Mouse (Mus musculus): ENCODE measurements at regions not wholly inside any gene's neighbourhood (a gene's known extent, or its start where the extent isn't known, plus 50 kb on each side); places are given as distances from the start of the nearest gene placed in this dataset.
"Not testable (repeated sequence)": the region's sequence is repeated elsewhere in the genome, so short reads cannot be mapped to it uniquely, and the experiment has no call there.

DNA sequence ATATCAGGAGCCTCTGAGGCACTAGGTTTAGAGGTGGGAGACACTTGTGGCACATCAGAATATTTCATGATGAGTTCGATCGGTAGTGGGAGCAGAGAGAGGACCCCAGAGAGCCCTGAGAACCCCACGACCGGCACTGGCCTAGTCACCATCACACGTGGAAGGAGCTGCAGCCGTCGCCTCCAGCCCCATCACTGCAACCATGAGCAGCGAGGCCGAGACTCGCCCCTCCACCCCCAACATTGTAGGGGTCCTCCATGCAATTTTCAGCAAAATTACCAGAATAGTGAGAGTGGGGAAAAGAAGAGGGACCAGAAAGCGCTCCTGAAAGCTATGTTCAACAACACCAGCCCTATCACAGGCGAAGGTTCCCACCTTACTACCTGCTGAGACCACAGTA, 297.0 kb downstream of the Edem1 start:
- no peak for DNase-seq

DNA sequence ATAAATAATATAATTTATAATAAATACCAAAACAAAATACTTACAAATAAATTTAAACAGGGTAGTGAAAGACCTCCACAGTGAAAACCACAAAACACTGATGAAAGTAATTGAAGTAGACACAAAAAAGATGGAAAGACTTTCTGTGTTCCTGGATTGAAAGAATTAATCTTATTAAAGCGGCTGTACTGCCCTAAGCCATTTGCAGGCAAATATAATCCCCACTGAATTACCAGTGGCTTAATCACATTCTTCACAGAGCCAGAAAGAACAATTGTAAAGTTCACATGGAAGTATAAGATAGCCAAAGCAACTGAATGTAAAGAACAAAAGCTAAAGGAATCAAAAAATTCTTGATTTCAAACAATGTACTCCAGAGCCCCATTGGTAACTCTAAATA, 298.8 kb downstream of the Edem1 start:
- DNase-seq, result no peak

DNA sequence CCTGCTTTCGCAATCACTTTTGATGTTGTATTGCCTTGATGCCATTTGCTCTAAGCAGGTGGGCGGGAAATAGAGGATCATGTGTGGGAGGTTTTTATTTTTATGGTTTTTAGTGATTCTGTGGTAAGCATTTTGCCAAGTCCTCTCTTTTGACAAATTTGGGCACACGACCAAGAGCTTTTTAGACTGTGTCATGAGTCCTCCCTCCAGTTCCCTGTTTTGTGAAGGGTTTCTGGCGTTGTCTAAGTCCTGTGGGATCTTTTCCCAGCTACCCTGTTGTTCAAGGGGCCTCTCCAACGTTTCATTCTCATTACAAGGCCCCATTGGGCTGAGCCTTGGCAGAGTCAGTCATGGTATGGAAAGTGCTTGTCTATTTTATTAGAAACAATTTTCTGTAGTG, 317.7 kb downstream of the Edem1 start:
- DNase-seq, result no peak

DNA sequence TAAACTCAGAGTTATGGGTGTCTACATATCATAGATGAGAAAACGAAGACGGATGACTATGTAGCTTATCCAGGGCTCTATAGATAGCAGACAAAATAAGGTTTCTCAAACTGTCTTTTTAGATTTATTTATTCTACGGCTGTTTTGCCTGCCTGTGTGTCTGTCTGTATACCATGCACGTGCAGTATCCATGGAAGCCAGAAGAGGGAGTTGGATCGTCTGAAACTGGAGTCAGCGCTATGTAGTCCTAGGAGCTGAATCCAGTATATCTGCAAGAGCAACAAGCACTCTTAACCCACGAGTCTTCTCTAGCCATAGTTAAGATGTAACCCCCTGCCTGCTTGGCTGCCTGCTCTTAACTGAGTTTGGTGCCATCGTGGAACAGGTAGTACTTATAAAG, 320.6 kb downstream of the Edem1 start:
- DNase-seq, result no peak

DNA sequence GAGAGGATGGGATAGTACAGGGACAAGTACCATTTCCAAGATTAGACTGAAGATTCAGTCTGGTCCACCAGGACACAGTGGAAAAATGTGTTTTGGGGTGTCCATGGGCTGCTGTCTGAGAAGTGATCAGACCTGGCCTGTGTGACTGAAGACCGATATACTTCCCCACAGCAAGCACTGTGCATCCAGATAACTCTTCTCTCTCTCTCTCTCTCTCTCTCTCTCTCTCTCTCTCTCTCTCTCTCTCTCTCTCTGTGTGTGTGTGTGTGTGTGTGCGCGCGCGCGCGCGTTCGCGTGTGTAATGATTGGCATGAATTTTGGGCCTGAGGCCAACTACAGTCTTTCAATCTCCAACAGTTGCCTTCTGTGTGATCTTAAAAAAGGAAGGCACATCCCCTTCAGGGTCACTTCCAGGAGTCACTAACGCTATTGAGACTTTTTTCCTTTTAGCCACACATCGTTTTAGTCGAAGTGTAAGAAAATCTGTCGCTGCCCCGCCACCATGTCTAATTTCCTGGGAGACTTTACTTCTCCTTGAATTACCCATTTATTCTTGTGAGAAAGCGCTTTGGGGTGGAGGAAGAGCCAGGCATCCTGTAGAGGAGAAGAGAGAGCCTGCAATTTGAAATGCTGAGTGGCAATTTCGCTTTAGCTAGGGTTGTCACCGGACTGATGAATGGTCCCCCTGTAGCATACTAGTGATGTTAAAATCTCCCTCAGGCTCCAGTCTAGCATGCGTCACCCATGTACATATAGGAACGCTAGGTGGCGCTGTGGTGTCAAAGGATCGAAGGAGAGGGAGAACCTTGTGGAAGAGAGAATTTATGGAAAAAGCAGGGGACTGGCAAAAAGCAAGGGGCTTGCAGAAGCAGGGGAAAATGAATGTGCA, 321.8 kb downstream of the Edem1 start:
- peak; percentile 12 to 61 for DNase-seq

DNA sequence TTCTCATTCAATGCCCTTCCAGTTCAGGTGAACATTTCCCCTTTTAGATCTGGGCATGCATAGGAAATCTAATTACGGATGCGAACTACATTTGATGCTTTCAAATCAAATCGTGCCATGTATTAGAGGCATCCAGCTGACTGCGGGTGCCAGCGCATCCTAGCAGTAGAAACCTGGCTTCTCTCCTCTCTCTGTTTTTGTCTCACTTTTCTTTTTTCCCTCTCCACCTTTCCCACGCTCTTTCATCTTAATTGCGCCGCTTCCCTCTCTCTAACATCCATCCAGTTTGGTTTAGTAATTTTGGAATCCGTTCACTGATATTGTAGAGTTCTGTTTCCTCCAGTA, 322.4 kb downstream of the Edem1 start:
- DNase-seq, result no peak

DNA sequence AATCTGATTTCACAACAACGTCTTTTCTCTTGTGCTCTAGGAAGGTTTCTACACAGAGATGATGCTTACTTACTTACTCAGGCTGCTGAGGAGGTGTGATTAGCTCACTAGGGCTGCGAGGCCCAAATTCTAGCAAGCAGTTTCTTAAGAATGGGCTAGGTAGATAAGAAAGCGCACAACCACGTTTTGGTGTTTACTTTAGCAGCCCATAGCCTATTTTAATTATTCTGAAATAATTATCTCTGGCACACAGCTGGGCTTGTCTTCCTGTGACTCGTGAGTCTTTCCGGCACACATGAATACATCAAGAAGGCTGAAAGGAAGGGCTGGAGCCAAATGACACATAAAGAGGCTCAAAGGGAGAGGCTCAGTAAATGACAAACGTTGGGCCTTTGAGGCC, 325.2 kb downstream of the Edem1 start:
- DNase-seq, result no peak

DNA sequence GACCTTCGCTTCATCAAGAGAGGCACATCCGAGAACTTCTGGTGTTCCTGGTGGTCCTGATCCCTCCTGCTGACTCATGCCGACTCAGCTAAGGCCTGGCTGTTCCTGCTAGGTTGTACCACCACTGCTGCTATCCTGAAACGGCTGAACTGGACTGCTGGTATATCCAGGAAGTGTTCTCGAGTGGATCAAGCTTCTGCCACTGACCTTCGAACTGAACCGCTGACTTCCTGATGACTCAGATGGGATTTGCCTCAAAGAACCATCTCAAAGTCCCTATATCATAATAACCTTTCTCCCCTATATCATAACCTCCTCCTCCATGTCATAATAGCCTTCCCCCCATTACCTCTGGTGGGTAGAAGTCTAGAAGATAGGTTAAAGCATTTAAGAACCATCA, 331.1 kb downstream of the Edem1 start:
- no peak for DNase-seq

DNA sequence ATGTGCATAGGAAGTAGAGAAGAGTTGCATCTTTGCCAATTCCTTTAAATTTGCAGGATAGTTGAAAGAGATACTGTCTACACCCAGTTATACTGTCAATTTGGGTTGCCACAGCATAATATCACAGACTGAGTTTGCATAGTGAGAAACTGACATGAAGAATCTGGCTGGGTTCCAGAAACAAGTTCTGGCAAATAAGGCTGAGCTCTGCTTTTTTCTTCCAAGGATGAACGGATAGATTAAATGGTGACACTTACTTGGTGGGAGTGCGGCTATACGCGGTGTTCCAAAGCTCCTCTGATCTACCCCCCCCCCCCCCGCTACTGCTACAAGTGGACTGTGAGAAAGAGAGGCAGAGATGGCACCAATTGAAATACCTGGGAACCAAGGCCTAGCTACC, 339.0 kb downstream of the Edem1 start:
- no peak for DNase-seq

DNA sequence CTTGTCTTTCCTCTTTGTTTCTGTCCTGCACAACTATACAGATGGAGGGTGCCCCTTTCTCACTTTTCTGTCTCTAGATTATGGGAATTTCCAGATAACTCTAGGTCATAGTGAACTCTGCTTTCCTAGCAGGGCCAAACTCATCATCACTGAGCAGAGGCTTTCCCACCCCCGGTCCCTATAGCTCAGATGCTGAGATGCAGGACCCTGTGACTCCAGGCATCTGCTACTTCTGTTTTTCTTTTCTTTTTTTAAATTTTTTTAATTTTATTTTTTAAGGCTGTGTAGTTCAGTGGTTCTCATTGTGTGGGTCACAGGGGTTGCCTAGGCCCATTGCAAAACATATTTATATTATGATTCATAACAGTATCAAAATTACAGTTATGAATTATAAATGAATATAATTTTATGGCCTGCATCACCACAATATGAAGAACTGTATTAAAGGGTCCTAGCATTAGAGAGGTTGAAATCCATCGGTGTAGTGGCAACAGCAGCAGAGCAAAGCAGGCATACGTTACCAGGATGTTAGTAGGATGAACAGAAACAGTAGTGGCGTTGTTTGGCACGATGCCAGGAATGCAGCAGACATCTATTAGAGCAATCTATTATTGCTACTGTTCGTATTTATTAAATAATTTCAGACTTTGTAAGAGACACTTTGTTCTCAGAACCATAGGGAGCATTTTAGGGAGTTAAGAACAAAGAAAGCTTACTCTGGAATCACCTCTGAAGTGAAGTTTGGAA, 343.8 kb downstream of the Edem1 start:
- DNase-seq, result no peak

DNA sequence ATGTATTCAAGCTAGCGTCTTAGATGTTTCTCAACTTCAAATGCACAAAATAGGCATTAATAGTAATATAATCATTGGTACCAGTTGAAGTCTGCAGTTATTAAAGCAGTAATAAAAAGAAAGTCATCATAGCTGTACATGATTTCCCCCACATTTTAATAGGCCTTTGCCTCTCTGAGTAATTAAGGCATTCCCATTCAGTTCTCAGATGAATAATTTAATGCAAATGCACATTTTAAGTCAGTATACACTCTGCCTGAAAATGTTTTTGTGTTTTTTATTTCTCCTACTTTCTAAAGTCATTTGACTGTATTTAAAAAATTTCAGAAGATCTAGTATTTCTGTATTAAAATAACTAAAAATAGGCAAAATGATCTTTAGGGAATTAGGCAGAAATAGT, 344.6 kb downstream of the Edem1 start:
- no peak for DNase-seq

DNA sequence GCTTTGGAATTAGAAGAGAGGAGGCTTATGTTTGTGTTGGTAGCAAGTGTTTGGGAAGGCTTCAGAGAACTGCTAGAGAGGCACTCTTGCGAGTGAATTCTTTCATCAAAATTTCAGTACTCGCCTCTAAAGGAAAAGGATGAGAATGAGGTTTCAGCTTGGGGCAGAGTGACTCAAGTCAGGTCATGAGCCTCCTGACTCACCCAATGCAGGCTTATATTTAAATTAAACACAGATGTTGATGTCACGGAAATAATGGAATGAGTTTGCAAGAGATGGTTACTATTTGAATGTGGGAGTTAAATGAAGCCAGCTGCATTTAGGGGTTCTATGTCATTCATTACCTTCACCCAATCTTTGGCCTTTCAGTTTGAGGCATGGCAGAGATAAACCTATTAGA, 348.4 kb downstream of the Edem1 start:
- DNase-seq, result no peak

DNA sequence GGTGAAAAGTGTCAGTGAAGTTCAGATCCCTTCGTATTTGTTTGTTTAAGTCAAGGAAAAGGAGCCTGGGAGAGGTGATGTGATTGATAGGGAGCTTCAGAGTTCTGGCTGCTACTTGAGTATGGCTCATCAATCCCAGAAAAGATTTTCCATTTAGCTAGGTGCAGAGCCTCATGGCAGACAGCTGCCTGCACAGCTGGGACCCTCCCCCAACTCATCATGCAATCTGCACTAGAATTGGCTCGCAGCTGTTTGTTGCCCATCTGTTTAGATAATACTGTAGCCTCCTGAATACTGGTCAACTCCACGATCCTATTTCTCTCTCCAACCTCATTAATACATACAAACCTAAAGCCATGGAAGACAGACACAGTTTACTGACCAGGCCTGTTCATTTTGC, 354.4 kb downstream of the Edem1 start:
- no peak for DNase-seq

DNA sequence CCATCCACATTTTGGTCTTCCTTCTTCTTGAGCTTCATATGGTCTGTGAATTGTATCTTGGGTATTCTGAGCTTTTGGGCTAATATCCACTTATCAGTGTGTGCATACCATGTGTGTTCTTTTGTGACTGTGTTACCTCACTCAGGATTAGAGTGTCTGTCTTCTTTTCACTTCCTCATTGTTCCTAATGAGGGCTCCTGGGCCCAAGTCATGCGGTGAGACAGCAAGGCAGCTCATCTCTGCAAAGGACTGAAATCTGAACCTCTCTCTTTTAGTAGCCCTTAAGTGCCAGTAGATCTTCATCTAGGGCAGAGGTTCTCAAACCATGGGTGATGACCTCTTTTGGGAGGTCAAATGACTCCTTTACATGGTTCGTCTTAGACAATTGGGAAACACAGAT, 364.6 kb downstream of the Edem1 start:
- not testable (repeated sequence) for DNase-seq

DNA sequence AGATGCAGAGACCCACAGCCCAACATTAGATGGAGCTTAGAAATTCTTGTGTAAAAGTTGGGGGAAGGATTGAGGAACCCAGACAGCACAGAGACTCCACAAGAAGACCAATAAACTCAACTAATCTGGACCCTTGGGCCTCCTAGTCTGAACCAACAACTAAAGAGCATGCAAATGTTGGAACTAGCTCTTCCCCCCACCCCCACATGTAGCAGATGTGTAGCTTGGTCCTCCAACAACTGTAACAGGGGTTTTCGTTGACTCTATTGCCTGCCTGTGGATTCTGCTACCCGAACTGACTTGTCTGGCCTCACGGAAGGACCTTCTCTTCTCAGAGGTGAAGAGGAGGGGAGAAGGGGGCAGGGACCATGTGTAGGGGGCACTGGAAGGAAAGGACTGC, 365.2 kb downstream of the Edem1 start:
- DNase-seq, result no peak

DNA sequence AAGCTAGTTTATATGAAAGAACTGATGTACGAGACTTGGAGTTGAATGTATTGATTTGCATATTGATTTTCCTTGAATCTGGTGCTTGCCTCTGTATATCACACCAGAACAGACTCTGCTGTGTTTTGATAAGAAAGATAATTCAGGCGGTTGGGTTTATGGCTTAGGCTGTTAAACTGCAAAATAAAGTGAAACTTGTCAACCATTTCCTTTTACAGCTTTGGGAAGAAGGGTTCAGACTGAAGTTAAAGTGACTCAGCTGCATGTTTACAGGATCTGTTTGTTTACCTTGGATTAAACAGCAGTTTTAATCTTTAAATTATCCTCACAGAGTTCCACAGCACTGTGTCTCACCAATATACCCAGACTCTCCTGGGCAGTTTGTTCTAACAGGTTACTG, 381.3 kb downstream of the Edem1 start:
- no peak for DNase-seq

DNA sequence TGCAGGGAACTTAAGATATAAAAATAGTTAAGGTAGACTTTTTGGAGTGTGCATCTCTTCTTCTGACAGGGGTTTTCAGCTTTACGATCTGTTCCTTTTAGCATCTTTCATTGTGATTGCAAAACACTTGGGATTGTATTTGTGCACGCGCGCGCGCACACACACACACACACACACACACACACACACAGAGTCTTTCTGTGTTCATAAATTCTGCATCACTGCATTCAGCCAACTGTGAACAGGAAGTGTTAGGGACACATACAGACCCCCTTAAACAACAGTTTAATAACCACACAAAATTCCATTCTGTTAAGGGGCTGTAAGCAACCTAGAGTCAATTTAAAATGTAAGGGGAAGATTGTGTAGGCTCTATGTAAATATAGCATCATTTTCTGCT, 401.9 kb downstream of the Edem1 start:
- no peak for DNase-seq

DNA sequence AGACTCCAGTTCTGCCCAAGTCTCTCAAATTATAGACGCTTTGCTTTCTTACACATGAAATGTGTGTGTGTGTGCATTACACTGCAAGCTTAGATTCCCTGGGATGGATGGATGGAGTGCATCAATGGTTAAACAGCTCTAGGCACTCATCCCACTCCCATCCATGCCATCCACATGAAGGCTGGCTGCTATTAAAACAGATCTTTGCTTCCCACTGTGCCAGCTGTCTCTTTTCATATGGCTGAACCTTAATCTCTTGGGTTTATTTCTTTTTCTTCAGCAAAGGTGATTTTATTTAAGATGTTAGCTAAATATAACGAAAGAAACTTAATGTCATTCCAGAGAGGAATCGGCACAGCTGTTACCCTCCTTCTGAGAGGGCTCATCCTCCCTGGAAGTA, 405.0 kb downstream of the Edem1 start:
- no peak for DNase-seq

DNA sequence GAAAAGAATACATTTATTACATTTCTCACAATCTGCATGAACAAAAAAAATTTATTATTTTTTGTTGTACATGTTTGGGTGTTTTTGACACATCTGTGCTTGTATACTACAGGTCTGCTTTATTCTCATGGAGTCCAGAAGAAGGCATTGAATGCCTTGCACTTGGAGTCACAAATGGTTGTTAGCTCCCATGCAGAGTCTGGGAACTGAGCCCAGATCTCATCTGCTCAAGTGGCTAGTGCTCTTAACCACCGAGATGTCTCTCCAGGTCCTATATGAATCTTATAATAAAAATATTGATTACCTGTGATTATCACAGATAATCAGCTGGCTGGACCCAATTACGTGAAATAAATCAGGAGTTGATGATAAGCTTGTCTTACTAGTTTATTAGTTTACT, 417.2 kb downstream of the Edem1 start:
- no peak for DNase-seq

DNA sequence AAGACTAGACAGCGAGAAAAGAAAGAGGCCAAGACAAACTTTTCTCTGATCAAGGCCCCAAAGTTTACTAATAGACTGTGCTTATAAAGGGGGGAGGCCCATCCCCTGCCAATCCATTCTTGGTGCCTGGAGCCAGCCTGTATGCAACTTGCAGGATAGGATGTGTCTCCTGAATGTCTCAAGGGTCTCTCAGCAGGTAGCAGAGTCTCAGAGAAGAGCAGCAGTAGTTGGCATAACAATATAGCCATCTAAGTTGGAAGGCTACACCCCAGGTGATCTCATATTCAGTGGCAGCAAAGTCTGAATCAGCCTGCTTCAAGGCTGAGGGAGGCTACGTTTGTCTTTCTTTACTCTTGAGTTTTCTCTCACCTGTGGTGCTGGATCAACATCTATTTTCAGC, 418.1 kb downstream of the Edem1 start:
- not testable (repeated sequence) for DNase-seq
